Mouse (Mus musculus): ENCODE measurements around the gene Neurl2.
"Not testable (repeated sequence)": the region's sequence is repeated elsewhere in the genome, so short reads cannot be mapped to it uniquely, and the experiment has no call there.

Neurl2 gene

GRCm38 (mm10) chr2:164833314-164833959, at the start of gene Neurl2:
TSS of gene Neurl2 (minus strand) at chr2:164833456.
- peak; percentile 92 for DNase-seq (ENCODE audit: low read depth)

- DNase-seq (ENCODE audit: low read depth) = no peak
Observed at GRCm38 (mm10) chr2:164882619-164883018, 49.4 kb upstream of the Neurl2 start.

- DNase-seq (ENCODE audit: low read depth) = peak; percentile 90
Observed at GRCm38 (mm10) chr2:164879568-164880277, 46.5 kb upstream of the Neurl2 start.

DNA sequence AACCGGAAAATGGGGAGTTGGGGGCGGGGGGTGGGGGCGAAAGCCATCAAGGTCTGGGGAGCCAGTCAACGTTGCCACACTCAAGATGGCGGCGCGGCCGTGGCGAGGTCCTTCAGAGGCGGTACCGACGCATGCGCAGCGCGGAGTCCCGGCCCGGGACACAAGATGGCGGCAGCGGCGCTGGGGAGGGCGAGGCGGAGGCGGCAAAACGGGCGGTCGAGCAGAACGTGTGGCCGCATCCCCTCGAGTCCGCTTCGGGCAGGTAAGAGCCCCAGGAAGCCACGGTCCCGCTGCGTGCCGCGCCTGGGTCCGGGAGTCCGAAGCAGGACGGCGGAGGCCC, 45.9 kb upstream of the Neurl2 start, which contains the start of gene Pcif1:
Gene Pcif1 (plus strand): TSS at position 77 of the 340 bp plus-strand sequence.
- DNase-seq (ENCODE audit: low read depth) = peak; percentile 78

GRCm38 (mm10) chr2:164878509-164879227, 45.4 kb upstream of the Neurl2 start:
- DNase-seq (ENCODE audit: low read depth) = peak; percentile 74

- DNase-seq (ENCODE audit: low read depth) = not testable (repeated sequence)
Observed at GRCm38 (mm10) chr2:164877376-164878215, 44.3 kb upstream of the Neurl2 start.

DNA sequence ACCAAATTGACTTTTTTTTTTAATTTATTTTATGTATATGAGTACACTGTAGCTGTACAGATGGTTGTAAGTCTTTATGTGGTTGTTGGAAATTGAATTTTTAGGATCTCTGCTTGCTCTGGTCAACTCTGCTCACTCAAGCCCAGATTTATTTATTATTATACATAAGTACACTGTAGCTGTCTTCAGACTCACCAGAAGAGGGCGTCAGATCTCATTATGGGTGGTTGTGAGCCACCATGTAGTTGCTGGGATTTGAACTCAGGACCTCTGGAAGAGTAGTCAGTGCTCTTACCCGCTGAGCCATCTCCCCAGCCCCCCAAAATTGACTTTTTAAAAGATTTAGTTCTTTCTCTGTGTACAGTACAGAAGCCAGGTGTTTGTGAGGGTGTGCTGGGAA, 42.4 kb upstream of the Neurl2 start:
- not testable (repeated sequence) for DNase-seq (ENCODE audit: low read depth)

- no peak for DNase-seq (ENCODE audit: low read depth)
Observed at GRCm38 (mm10) chr2:164874239-164874769, 41.0 kb upstream of the Neurl2 start.

GRCm38 (mm10) chr2:164873621-164874020, 40.4 kb upstream of the Neurl2 start:
- no peak for DNase-seq (ENCODE audit: low read depth)

DNA sequence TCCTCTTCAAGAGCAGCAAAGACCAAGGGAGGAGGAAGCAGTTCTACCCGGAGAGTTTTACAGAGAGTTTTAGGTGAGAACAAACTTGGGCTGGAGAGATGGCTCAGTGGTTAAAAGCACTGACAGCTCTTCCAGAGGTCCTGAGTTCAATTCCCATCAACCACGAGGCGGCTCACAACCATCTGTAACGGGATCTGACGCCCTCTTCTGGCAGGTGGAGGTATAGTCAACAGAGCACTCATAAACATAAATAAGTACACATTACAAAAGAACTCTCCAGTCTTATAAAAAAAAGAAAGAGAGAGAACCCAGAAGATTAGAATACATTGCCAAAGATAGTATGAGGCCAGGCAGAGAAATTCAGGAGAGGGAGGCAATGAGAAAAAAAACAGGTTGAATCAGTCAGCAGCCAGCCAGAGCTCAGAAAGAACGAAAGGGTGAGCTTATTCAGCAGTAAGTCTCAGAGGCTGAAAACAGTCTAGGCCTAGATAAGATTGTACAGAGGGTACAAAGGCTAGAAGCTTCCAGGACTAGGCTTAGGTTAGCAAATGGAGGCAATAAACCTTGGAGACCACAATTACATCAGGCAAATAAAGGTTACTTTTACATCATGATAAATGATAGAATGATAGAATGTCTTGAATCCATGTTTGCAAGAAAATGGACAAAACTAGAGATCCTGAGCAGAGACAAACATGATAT, 38.5 kb upstream of the Neurl2 start:
- DNase-seq (ENCODE audit: low read depth) = no peak

GRCm38 (mm10) chr2:164868491-164868890, 35.2 kb upstream of the Neurl2 start:
- DNase-seq (ENCODE audit: low read depth) = no peak

DNA sequence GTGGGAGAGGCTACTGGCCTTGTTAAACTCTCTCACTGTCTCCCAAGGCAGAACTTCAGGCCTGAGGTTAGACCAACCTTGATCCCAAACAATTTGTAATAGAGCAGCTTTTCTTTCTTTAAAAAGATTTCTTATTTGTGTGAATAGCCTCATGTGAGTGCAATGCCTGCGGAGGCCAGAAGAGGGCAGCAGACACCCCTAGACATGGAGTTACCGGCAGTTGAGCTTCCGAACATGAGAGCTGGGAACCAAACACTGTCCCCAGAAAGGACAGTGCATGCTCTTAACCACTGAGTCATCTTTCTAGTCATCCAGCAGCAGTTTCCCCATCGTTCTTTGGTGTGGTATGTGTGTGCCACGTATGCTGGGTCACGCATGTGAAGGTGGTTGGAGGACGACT, 34.3 kb upstream of the Neurl2 start:
- DNase-seq (ENCODE audit: low read depth) = no peak

DNA sequence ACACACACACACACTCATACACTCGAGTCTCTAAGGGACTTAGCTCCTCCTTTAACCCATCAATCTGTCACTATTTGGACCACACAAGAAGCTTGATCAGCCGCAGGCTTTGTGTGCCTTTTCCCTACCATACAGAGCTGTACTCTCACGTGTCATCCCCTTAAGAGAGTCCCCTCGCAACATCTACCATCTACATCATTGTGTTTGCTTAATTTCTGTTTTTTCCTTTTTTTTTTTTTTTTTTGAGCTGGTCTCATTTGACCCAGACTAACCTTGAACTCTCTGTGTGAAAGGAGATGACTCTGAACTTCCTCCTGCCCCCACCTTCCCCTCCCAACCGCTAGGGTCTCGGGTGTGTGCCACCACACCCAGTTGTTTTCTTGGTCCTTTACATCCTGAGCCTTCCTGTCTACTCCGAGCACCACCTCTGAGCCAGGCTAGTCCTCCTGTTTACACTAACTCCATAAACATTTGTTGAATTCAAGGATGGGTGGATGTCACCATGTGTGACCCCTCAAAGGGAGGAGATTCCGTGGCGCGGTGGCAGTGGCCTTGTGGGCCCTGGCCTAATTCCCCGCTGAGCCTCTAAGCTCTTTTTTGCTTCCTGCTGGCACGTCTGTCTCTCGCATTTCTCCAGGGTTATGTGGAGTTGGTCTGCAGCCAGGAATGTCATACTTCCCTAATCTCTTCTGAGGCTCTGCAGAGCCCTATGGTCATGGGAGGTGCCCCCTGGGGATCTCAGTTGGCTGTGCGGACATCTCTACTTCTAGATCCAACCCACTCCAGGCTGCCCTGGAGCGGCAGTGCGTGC, 33.7 kb upstream of the Neurl2 start:
- no peak for DNase-seq (ENCODE audit: low read depth)

DNA sequence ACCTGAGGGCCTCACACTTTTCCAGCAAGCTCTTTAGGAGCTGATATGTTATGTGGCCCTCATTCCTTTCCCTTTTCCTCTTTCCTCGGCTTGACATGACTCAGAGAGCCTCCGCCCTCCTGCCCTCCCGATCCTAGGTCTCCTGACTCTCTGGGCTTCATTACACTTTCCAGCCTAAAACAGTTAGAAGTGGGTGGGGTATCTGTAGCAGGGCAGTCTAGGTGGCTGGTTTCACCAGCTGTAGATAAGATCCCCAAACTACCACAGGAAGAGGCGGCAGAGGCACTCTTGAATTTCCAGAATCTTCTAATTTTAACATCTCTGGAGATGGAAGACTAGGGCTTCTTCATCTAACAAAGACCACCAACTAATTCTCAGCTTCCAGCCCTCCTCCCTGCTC, 31.3 kb upstream of the Neurl2 start:
- no peak for DNase-seq (ENCODE audit: low read depth)

DNA sequence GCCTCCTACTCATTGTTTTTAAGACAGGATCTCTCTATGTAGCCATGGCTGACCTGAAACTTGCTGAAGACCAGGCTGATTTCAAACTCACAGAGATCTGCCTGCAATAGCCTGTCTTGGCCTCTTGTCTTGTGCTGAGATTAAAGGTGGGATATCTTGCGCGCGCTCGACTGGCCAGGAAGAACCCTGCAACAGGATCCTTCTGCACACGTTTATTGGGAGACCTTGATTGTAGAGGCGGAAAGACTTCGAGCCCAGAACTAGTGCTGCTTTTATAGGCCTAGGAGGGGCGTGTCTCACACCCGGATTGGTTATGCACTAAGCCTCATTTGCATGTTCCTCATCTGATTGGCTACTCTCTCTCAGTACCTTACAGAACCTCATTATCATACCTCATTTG, 30.2 kb upstream of the Neurl2 start:
- not testable (repeated sequence) for DNase-seq (ENCODE audit: low read depth)

DNA sequence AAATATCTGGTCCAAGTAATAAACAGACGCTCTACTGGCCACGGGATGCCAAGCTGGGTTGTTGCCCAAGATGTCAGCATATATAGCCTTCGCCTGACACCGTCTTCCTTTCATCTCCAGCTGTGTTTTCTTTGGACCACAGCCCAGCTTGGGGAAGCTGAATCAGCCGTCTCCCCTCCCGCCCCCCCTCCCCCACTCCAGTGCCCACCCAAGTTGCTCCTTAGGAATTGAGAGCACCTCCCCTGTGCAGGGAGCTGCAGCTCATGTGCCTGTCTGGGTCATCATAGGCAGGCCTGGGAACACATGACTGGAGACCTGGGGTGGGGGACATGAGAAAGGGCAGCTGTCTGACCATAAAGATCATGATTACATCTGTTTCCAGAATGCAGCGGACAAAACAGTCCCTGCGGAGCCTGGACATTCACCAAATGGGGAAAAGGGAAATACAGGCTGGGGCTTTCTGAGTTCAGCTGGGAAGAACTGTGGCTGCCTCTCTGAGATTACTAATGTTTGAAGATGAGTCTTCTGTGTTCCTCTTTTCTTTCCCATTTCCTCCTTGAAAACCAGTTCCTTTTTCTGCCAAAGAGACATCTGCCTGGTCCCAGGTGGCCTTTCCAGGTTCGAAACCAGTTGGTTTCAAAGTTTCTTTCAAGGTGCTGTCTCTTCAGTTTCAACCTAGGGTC, 29.1 kb upstream of the Neurl2 start:
- DNase-seq (ENCODE audit: low read depth) = no peak

GRCm38 (mm10) chr2:164861094-164861493, 27.8 kb upstream of the Neurl2 start:
- DNase-seq (ENCODE audit: low read depth) = no peak

- DNase-seq (ENCODE audit: low read depth) = no peak
Observed at GRCm38 (mm10) chr2:164859640-164860432, 26.6 kb upstream of the Neurl2 start.

GRCm38 (mm10) chr2:164859155-164859554, 25.9 kb upstream of the Neurl2 start:
- DNase-seq (ENCODE audit: low read depth) = no peak
